Mouse (Mus musculus) liver, embryonic 12.5 days (tissue): ENCODE measurements around the gene Uba7. TPM values are rescaled to one million over a fixed set of nuclear protein-coding genes. Genes with fewer than 3 reads are reported as not detected.
A peak's percentile ranks its signal among the peaks of the same experiment; 100 is the strongest.

Experiments
- ATAC-seq: fragments of 200-750 bp; cut with Nextera tagmentation; 2 replicates; pipeline ENCODE4 v1.8.0; 2017; ENCODE audit warnings: moderate number of reproducible peaks, mild to moderate bottlenecking, moderate library complexity
- H3K27ac ChIP-seq: fragments of 300-500 bp; sonication (generic); 2 replicates; pipeline ENCODE4 v1.5.1; 2016; ENCODE audit warnings: mild to moderate bottlenecking
- H3K27me3 ChIP-seq: fragments of 300-500 bp; sonication (generic); replicated peaks from 2 replicates; pipeline ENCODE4 v1.6.1; 2016; ENCODE audit warnings: mild to moderate bottlenecking, moderate library complexity
- H3K36me3 ChIP-seq: fragments of 300-500 bp; sonication (generic); 2 replicates; pipeline ENCODE4 v1.6.1; 2016; ENCODE audit warnings: mild to moderate bottlenecking, moderate library complexity
- H3K4me1 ChIP-seq: fragments of 300-500 bp; sonication (generic); 2 replicates; pipeline ENCODE4 v1.6.1; 2016
- H3K4me2 ChIP-seq: fragments of 300-500 bp; sonication (generic); 2 replicates; pipeline ENCODE4 v1.6.1; 2016; ENCODE audit warnings: mild to moderate bottlenecking, moderate library complexity
- H3K4me3 ChIP-seq: fragments of 300-500 bp; sonication (generic); 2 replicates; pipeline ENCODE4 v1.5.1; 2016; ENCODE audit warnings: mild to moderate bottlenecking, moderate library complexity
- H3K9ac ChIP-seq: fragments of 300-500 bp; sonication (generic); 2 replicates; pipeline ENCODE4 v1.6.1; 2016; ENCODE audit warnings: mild to moderate bottlenecking, moderate library complexity
- H3K9me3 ChIP-seq: fragments of 300-500 bp; sonication (generic); replicated peaks from 2 replicates; pipeline ENCODE4 v1.6.1; 2016; ENCODE audit warnings: mild to moderate bottlenecking, moderate library complexity
- WGBS: fragments of 180-500 bp; shearing (Covaris S2); methylation state at CpG from one replicate; pipeline ENCODE4 v1.1.7; 2016; ENCODE audit not compliant: insufficient replicate concordance; 5-methylcytosine and 5-hydroxymethylcytosine counted together
- polyA plus RNA-seq: library from polyadenylated mRNA; unstranded; fragments of >200 nt; fragmentation: Nextera tagmentation; extraction: Ambion mirVana; gene quantifications from 2 replicates; pipeline ENCODE4 v1.2.1, GENCODE M21; 2016

The Uba7 gene
- 63.1 and 63.7 TPM in 2 replicates for polyA plus RNA-seq

DNA sequence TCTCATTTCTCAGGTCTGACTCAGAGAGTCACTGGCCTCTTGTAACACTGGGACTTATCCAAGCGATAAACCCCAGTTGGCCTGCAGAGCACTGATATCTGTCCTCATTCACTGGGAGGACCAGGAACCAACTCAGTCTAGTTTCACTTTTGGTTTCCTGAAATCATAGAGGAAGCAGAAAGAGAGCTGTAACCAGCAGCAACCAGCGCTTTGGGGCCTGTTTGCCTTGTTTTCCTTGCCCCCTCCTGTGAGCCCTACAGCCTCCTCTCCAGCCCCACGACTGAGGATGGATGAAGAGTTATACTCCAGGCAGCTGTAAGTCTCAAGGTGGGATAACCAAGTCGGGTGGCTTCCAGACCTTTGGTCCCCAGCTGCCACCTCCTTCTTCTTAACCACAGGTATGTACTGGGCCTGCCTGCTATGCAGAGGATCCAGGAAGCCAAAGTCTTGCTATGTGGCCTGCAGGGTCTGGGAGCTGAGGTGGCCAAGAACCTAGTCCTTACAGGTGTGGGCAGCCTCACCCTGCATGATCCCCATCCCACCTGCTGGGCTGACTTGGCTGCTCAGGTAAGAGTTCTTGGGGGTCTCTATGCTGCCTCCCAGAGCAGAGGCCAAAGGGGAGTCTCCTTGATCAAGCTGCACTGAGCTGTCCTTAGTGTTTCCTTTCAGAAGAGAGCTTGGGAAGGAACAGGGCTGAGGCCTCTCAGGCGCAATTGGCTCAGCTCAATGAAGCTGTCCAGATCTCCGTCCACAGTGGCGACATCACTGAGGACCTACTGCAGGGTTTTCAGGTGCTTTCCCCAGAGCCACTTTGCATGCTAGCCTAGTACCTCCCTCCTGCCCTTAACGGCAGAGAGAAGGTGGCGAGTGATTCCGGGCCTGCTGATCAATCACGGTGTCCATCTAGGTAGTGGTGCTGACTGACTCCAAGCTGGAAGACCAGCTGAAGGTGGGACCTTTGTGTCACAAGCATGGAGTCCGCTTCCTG is at the start of gene Uba7:
Gene Uba7, plus strand, starts transcription at position 107 of the 988 bp plus-strand sequence.
- Histone ChIP-seq H3K36me3 (peaks cover 50% of the 10 kb centered on the region), H3K4me1 (peaks cover 93% of the 10 kb centered on the region), H3K9me3 (no peaks in the 10 kb centered on the region), H3K27me3 (no peaks in the 10 kb centered on the region), H3K27ac (peak within 1 kb of the TSS; percentile 98), H3K4me2 (peak within 1 kb of the TSS; percentile 94), H3K4me3 (peak within 1 kb of the TSS; percentile 79), H3K9ac (peak within 1 kb of the TSS; percentile 87)
- ATAC-seq, result peak; percentile 83
- WGBS, result 43% methylated on average over 12 of the region's 12 CpGs

DNA sequence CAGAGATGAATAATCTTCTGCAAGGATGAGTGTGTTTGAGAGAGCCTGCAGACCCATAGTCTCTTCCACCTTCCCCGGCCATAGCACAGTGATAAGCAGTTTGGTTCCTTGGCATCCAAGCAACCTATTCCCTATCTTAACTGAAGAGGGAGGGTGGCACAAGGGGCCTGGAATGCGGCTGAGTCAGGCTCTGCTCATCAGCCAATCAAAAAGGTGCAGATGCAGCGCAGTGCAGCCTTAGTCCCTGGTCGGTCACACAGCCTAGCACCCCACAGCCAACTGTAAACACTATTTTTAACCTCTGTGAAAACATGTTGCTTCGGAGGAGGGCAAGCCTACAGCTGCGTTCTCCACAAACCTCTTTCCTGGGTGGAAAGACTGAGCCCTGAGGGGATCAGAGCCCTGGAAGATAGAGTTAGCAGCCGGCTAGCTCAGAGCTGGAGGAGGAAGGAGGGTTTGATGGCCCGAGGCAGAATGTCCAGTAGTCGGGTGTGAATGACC is 48.3 kb upstream of the Uba7 start:
- Histone ChIP-seq H3K9me3 (no peaks in the 10 kb centered on the region), H3K27ac (no peak overlapping the region), H3K4me1 (peaks cover 11% of the 10 kb centered on the region; the same call in 1 of the 2 replicates), H3K4me3 (no peak overlapping the region), H3K36me3 (no peaks in the 10 kb centered on the region), H3K9ac (no peak overlapping the region), H3K4me2 (no peak overlapping the region), H3K27me3 (peaks cover 64% of the 10 kb centered on the region)
- ATAC-seq, result no peak
- WGBS, result 35% methylated on average over 9 of the region's 9 CpGs

DNA sequence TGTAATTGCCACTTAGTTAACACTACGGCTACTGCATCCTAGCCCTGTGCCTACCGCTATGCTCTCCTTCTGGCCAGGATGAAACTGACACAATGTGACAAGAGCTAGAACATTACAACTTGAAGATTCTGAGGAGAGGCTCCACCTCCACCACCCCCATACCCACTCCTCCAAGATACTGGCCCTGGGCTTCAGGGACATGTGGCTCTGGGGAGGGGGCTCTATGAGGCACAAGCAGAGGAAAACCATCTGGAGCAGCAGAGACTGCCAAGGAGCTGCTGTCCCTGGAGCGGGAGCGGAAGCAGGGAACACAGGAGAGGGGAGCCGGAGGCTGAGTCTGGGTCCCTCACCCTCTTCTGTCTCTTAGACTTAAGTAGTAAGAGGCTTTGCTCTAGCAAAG is 47.6 kb upstream of the Uba7 start:
- Histone ChIP-seq H3K27me3 (peaks cover 70% of the 10 kb centered on the region), H3K9me3 (no peaks in the 10 kb centered on the region), H3K4me2 (no peak overlapping the region), H3K4me1 (peaks cover 11% of the 10 kb centered on the region; the same call in 1 of the 2 replicates), H3K36me3 (no peaks in the 10 kb centered on the region), H3K4me3 (no peak overlapping the region), H3K27ac (no peak overlapping the region), H3K9ac (no peak overlapping the region)
- 80% methylated on average over 5 of the region's 5 CpGs for WGBS
- no peak for ATAC-seq

DNA sequence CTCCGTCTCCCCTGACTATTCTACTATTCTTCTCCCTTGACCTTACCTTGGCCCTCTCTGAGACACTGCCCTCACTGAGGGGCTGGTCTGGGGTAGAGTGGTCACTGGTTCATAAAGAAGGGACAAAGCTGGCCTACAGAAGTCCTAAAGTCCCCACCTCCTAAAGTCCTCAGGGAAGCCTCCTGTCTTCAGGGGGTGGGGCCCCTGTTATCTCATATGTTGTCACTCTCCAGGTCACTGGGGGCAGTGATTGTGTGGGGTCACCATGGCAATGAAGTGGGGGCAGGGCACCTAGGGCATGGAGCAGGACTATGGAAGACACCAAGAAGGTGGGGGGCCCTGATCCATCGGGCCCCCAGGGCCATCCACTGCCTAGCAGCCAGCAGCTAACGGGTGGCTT is 47.1 kb upstream of the Uba7 start, which contains the start of gene Actl11:
Gene Actl11, plus strand, starts transcription at position 301 of the 400 bp plus-strand sequence.
- peaks cover 71% of the 10 kb centered on the region for H3K27me3 ChIP-seq
- 57% methylated on average over 3 of the region's 3 CpGs for WGBS
- H3K36me3 ChIP-seq, result no peaks in the 10 kb centered on the region
- no peak within 1 kb of the TSS for H3K4me3 ChIP-seq
- H3K4me2 ChIP-seq, result no peak within 1 kb of the TSS
- ATAC-seq, result no peak; the same call in 1 of the 2 replicates
- no peak within 1 kb of the TSS for H3K9ac ChIP-seq
- no peak within 1 kb of the TSS for H3K27ac ChIP-seq
- H3K4me1 ChIP-seq, result peaks cover 11% of the 10 kb centered on the region; the same call in 1 of the 2 replicates
- no peaks in the 10 kb centered on the region for H3K9me3 ChIP-seq

- Histone ChIP-seq H3K27ac (no peak overlapping the region), H3K36me3 (no peaks in the 10 kb centered on the region), H3K9ac (no peak overlapping the region), H3K4me3 (no peak overlapping the region), H3K9me3 (no peaks in the 10 kb centered on the region), H3K27me3 (peaks cover 86% of the 10 kb centered on the region), H3K4me1 (peaks cover 17% of the 10 kb centered on the region), H3K4me2 (no peak overlapping the region)
- 69% methylated on average over 4 of the region's 4 CpGs for WGBS
- ATAC-seq, result no peak
These were observed 43.1 kb upstream of the Uba7 start for GRCm38 (mm10) chr9:107932221-107932620.

DNA sequence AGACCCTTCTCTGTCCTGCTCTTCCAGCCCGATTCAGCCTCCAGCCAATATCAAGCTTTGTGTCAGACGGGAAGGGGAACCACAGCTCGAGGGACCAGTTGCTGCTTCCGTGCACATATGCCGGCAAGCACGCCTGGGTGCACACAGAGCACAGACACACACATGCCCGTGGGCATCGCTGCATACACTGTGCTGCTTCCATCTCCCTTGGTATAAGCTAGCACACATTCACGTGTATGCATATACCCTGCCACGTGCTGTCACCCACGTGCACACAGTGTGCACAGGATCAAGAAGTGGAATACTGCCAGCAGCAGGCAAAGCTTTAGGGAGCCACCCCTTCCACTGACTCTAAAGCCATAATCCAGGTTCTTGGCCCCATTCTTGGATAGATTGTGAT is 41.2 kb upstream of the Uba7 start:
- WGBS, result 77% methylated on average over 11 of the region's 11 CpGs
- Histone ChIP-seq H3K4me1 (peaks cover 10% of the 10 kb centered on the region), H3K4me2 (no peak overlapping the region), H3K27me3 (peaks cover 91% of the 10 kb centered on the region), H3K36me3 (no peaks in the 10 kb centered on the region), H3K4me3 (no peak overlapping the region), H3K9ac (no peak overlapping the region), H3K9me3 (no peaks in the 10 kb centered on the region), H3K27ac (no peak overlapping the region)
- ATAC-seq, result no peak

DNA sequence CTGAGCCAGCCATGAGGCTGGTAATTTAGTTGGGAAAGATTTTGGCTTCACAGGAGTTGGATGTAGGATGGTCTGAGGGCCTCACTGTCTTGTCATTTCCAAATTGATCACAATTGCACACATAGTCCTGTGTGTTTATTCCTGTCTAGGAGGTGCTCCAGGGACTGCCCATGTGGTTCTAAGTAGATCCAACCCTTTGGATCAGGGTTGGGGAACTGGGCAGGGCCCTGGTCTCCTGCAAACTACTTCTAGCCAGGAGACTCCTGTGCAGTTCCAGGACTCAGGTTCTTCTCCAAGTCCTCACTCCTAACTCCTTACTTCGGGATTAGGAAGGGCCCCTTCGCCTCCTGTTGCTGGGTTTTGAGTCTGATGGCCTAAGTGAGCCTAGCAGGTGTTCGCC is 39.9 kb upstream of the Uba7 start, which contains the start of gene Camkv:
Gene Camkv, plus strand, starts transcription at position 301 of the 400 bp plus-strand sequence.
- Histone ChIP-seq H3K4me2 (peak within 1 kb of the TSS; percentile 68), H3K4me3 (peak within 1 kb of the TSS; percentile 40), H3K27ac (no peak within 1 kb of the TSS), H3K36me3 (no peaks in the 10 kb centered on the region), H3K9ac (peak within 1 kb of the TSS; percentile 48; the same call in 1 of the 2 replicates), H3K9me3 (no peaks in the 10 kb centered on the region), H3K4me1 (peaks cover 10% of the 10 kb centered on the region), H3K27me3 (peaks cover 96% of the 10 kb centered on the region)
- ATAC-seq, result no peak
- WGBS, result 38% methylated on average over 3 of the region's 3 CpGs

DNA sequence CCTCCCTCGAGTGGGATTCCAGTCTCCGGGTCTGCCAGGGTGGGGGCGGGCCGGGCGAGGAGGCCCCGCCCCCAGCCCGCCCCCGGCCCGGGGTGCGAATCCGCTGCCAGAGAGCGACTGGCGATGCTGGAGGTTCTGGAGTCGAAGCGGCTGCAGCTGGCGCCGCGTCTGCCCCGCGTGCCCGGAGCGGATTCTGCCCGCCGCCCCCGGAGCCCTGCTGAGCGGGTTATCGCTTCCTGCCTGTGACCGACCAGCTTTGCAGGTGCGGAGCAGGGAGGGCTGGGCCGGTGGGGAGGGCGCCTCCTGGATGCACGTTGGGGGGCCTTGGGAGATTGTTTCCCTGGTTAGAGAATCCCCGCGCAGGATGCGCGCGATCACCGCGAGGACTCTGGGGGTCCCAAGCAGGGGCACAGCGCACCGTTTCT is 39.5 kb upstream of the Uba7 start:
- WGBS, result 2% methylated on average over 41 of the region's 41 CpGs
- Histone ChIP-seq H3K27ac (no peak overlapping the region), H3K4me2 (peak overlapping the region; percentile 68), H3K27me3 (peaks cover 96% of the 10 kb centered on the region), H3K4me3 (peak overlapping the region; percentile 40), H3K4me1 (peaks cover 10% of the 10 kb centered on the region), H3K36me3 (no peaks in the 10 kb centered on the region), H3K9me3 (no peaks in the 10 kb centered on the region), H3K9ac (peak overlapping the region; percentile 48; the same call in 1 of the 2 replicates)
- ATAC-seq, result no peak

DNA sequence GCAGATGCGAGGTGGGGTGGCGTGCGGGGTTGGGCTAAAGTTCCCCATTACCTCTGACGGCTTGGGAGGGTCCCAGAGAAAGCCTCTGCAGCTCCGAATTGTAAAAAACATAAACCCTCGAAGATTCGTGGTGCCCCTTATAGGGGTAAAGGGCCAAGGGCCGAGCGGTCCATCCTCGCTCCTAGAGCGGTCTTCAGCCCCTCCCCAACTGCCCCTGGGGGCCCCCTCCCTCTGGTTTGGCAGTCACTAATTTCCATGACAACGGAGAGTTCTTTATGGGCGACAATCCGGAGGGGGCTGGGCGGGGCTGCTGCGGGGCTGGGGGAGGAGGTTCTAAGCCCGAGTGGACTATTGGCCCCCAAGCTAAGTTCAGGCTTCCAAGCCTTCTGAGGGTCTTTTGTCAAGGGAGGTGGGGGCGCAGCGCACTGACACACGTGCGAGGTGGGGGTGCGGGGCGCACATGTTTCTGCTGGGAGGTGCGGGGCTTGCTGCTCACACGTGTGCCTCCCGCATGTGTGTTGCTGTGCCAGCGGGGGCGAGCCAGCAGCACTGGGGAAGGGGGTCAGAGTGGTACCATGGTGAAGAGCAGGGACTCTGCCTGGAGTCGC is 39.0 kb upstream of the Uba7 start:
- peaks cover 10% of the 10 kb centered on the region for H3K4me1 ChIP-seq
- H3K27me3 ChIP-seq, result peaks cover 97% of the 10 kb centered on the region
- H3K9me3 ChIP-seq, result no peaks in the 10 kb centered on the region
- H3K36me3 ChIP-seq, result no peaks in the 10 kb centered on the region
- H3K4me3 ChIP-seq, result peak overlapping the region; percentile 40
- peak overlapping the region; percentile 68 for H3K4me2 ChIP-seq
- no peak overlapping the region for H3K27ac ChIP-seq
- ATAC-seq, result no peak
- peak overlapping the region; percentile 48; the same call in 1 of the 2 replicates for H3K9ac ChIP-seq
- WGBS, result 10% methylated on average over 29 of the region's 29 CpGs

DNA sequence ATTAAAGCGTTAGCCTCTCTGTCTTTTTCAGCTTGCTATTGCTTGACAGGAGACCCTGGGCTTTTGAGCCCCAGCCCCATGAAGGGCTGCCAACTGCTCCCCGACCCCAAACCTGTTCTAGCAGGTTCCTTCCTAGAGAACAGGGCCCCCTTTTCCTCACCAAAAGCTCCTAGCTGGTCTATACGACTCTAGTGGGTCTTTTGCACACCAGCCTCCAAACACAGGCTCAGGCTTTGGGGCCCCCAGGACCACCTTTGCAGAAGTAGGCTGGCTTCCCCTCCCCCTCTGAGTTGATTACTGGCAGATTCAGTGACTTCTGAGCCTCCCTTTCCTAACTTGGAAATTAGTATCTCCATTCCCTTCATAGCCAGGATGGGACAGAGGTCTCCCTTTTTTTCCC is 38.5 kb upstream of the Uba7 start:
- no peak overlapping the region for H3K9ac ChIP-seq
- no peak overlapping the region for H3K27ac ChIP-seq
- peaks cover 93% of the 10 kb centered on the region for H3K27me3 ChIP-seq
- H3K9me3 ChIP-seq, result no peaks in the 10 kb centered on the region
- WGBS, result 22% methylated on average over 3 of the region's 3 CpGs
- H3K4me2 ChIP-seq, result peak overlapping the region; percentile 68
- no peak overlapping the region for H3K4me3 ChIP-seq
- peaks cover 10% of the 10 kb centered on the region for H3K4me1 ChIP-seq
- no peaks in the 10 kb centered on the region for H3K36me3 ChIP-seq
- ATAC-seq, result no peak

GRCm38 (mm10) chr9:107947241-107948194 is 27.8 kb upstream of the Uba7 start:
- Histone ChIP-seq H3K4me2 (no peak overlapping the region), H3K4me3 (no peak overlapping the region), H3K27ac (no peak overlapping the region), H3K4me1 (peaks cover 22% of the 10 kb centered on the region), H3K27me3 (0 out of 2 replicates have a peak, but pooled peaks cover 21% of the 10 kb centered on the region), H3K9ac (no peak overlapping the region), H3K36me3 (peaks cover 1% of the 10 kb centered on the region; the same call in 1 of the 2 replicates), H3K9me3 (no peaks in the 10 kb centered on the region)
- ATAC-seq, result no peak
- WGBS, result 78% methylated on average over 31 of the region's 31 CpGs
